Mouse (Mus musculus) mature B cell (primary cell): ENCODE measurements at regions not wholly inside any gene's neighbourhood (a gene's known extent, or its start where the extent isn't known, plus 50 kb on each side); places are given as distances from the start of the nearest gene placed in this dataset.

Source experiments
- in situ Hi-C: fragments of 300-500 bp; cut with MboI; formaldehyde crosslinking; loops from 2 replicates; pipeline ENCODE4 v1.14.3; 2019

- in situ Hi-C loops, result no loop called here
These were observed 335.6 kb downstream of the Tmem38b start for GRCm38 (mm10) chr4:54161337-54161993.

DNA sequence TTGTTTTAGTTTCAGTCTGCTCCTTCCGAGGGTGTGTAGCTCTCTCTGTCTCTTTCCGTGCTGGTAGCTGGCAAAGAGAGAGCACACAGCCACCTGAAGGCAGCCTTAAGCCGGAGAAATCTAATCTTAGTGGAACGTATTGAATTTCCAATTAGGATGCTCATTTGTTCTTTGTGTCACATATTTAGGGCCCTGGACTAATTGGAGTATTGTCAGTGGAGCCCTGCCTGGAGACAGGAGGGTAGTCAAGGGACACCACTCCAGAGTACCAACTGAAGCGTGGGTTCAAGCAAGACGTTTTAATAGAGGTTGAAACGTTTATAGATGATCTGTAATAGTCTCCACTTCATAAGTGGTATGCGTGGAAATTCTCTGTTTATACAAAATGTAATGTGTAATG is 336.5 kb downstream of the Tmem38b start:
- in situ Hi-C loops, result no loop called here

GRCm38 (mm10) chr4:54170202-54170931 is 344.5 kb downstream of the Tmem38b start:
- in situ Hi-C loops, result no loop called here

- in situ Hi-C loops, result no loop called here
These were observed 358.4 kb downstream of the Tmem38b start for GRCm38 (mm10) chr4:54184213-54184612.

GRCm38 (mm10) chr4:54195734-54196133 is 369.9 kb downstream of the Tmem38b start:
- in situ Hi-C loops, result no loop called here

DNA sequence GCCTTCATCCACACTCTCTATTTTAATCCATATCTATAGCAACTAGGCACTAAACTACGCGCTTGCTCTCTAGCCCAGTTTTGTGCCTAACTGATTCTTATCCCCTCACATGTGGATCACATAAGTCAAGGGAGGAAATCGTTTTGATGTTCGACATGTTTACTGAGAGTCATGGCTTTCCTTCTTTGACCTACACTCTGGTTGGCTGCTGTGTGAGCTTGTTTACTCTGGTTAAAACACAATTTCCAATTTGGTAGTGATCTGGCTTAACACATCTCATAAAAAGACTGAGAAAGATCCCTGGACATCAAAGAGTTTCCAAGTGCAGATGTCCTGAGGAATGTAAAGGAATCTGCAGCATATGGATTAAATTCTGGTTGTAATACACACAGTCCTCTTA is 376.6 kb downstream of the Tmem38b start:
- in situ Hi-C loops, result no loop called here

- in situ Hi-C loops, result no loop called here
These were observed 398.7 kb downstream of the Tmem38b start for GRCm38 (mm10) chr4:54224572-54224971.
